In genomic region chr5:112655986-112656541, GRCm38 (mm10) we compare ENCODE assay signal across 13 mouse cellular contexts.
DNase-seq lines count a peak whose midpoint lies in the region; ATAC-seq and TF ChIP-seq lines count a peak whose summit lies in the region.
"Had no signal": no experiment of that assay in that cellular context is flagged by ENCODE, and none has a peak within 500 bp of the region (broad histone marks: within the 10 kb centered on the region; RNA-seq: fewer than 3 reads in every experiment).

No protein-coding gene starts in this region.

- 1% methylated on average over 15 of the region's 15 CpGs for WGBS in kidney, postnatal 0 days
- 2% methylated on average over 14 of the region's 15 CpGs for WGBS in embryonic facial prominence, embryonic 15.5 days
- 2% methylated on average over 15 of the region's 15 CpGs for WGBS in hindbrain, postnatal 0 days
- WGBS in neural tube, embryonic 11.5 days = 1% methylated on average over 15 of the region's 15 CpGs
- 4% methylated on average over 15 of the region's 15 CpGs for WGBS in liver, embryonic 11.5 days

- no peaks in the 10 kb centered on the region; the same call in 1 of the 2 replicates for H3K27me3 ChIP-seq in kidney, postnatal 0 days (ENCODE audit: insufficient read depth, low read length)
- H3K27me3 ChIP-seq in embryonic facial prominence, embryonic 15.5 days = peaks cover 11% of the 10 kb centered on the region
- no peaks in the 10 kb centered on the region for H3K27me3 ChIP-seq in hindbrain, postnatal 0 days (ENCODE audit: insufficient read depth, low read length)
- H3K27me3 ChIP-seq in neural tube, embryonic 11.5 days (ENCODE audit: control insufficient read depth, insufficient read depth, low read length) = peaks cover 3% of the 10 kb centered on the region; the same call in 1 of the 2 replicates
- peaks cover 13% of the 10 kb centered on the region for H3K27me3 ChIP-seq in liver, embryonic 11.5 days (replicated peaks; ENCODE audit: control insufficient read depth, insufficient read depth, low read length)

- H3K9ac ChIP-seq in kidney, postnatal 0 days (ENCODE audit: low read depth, low read length) = no peak overlapping the region
- H3K9ac ChIP-seq in embryonic facial prominence, embryonic 15.5 days = no peak overlapping the region
- no peak overlapping the region for H3K9ac ChIP-seq in hindbrain, postnatal 0 days (replicated peaks; ENCODE audit: low read length)
- peak overlapping the region; percentile 24; the same call in 1 of the 2 replicates for H3K9ac ChIP-seq in neural tube, embryonic 11.5 days (ENCODE audit: low read length)
- no peak overlapping the region for H3K9ac ChIP-seq in liver, embryonic 11.5 days (ENCODE audit: low read depth, low read length)

- H3K4me2 ChIP-seq in kidney, postnatal 0 days (ENCODE audit: low read length) = peak overlapping the region; percentile 36
- H3K4me2 ChIP-seq in embryonic facial prominence, embryonic 15.5 days (replicated peaks) = peak overlapping the region; percentile 30
- peak overlapping the region; percentile 36 for H3K4me2 ChIP-seq in hindbrain, postnatal 0 days (ENCODE audit: low read depth, low read length)
- peak overlapping the region; percentile 42 for H3K4me2 ChIP-seq in neural tube, embryonic 11.5 days (ENCODE audit: low read depth)
- no peak overlapping the region; the same call in 1 of the 2 replicates for H3K4me2 ChIP-seq in liver, embryonic 11.5 days

- no peaks in the 10 kb centered on the region; the same call in 1 of the 2 replicates for H3K4me1 ChIP-seq in kidney, postnatal 0 days (replicated peaks; ENCODE audit: insufficient read depth, low read length)
- H3K4me1 ChIP-seq in embryonic facial prominence, embryonic 15.5 days = peaks cover 26% of the 10 kb centered on the region
- H3K4me1 ChIP-seq in hindbrain, postnatal 0 days (ENCODE audit: insufficient read depth, low read length) = peaks cover 17% of the 10 kb centered on the region
- H3K4me1 ChIP-seq in neural tube, embryonic 11.5 days (ENCODE audit: control insufficient read depth, insufficient read depth, low read length) = peaks cover 21% of the 10 kb centered on the region
- H3K4me1 ChIP-seq in liver, embryonic 11.5 days (replicated peaks; ENCODE audit: control insufficient read depth, insufficient read depth, low read length) = no peaks in the 10 kb centered on the region

- H3K27ac ChIP-seq in kidney, postnatal 0 days = no peak overlapping the region
- no peak overlapping the region for H3K27ac ChIP-seq in embryonic facial prominence, embryonic 15.5 days (replicated peaks)
- no peak overlapping the region for H3K27ac ChIP-seq in hindbrain, postnatal 0 days
- no peak overlapping the region for H3K27ac ChIP-seq in neural tube, embryonic 11.5 days (ENCODE audit: low read depth, low read length)
- H3K27ac ChIP-seq in liver, embryonic 11.5 days (ENCODE audit: low read depth, low read length) = no peak overlapping the region

- H3K36me3 ChIP-seq in kidney, postnatal 0 days (ENCODE audit: insufficient read depth, low read length) = no peaks in the 10 kb centered on the region
- no peaks in the 10 kb centered on the region for H3K36me3 ChIP-seq in embryonic facial prominence, embryonic 15.5 days
- no peaks in the 10 kb centered on the region for H3K36me3 ChIP-seq in hindbrain, postnatal 0 days (ENCODE audit: insufficient read depth, low read length)
- no peaks in the 10 kb centered on the region for H3K36me3 ChIP-seq in neural tube, embryonic 11.5 days (ENCODE audit: control insufficient read depth, insufficient read depth, low read length)
- H3K36me3 ChIP-seq in liver, embryonic 11.5 days (ENCODE audit: control insufficient read depth, insufficient read depth, low read length) = no peaks in the 10 kb centered on the region

- no peak for TF ChIP-seq CTCF in kidney, postnatal 0 days (IDR thresholded peaks at IDR 0.05; ENCODE audit: low read depth)
- no peak for TF ChIP-seq CTCF in hindbrain, postnatal 0 days (IDR thresholded peaks at IDR 0.05; ENCODE audit: low read depth)

- no peak overlapping the region for H3K4me3 ChIP-seq in kidney, postnatal 0 days (replicated peaks; ENCODE audit: low read depth, low read length)
- no peak overlapping the region for H3K4me3 ChIP-seq in embryonic facial prominence, embryonic 15.5 days (replicated peaks)
- H3K4me3 ChIP-seq in hindbrain, postnatal 0 days (ENCODE audit: low read length) = 0 out of 2 replicates have a peak overlapping the region, but pooled peaks have one; percentile 17
- no peak overlapping the region; the same call in 1 of the 2 replicates for H3K4me3 ChIP-seq in neural tube, embryonic 11.5 days (ENCODE audit: low read depth, low read length)
- H3K4me3 ChIP-seq in liver, embryonic 11.5 days (ENCODE audit: low read depth, low read length) = no peak overlapping the region

- H3K9me3 ChIP-seq in kidney, postnatal 0 days (replicated peaks; ENCODE audit: low read length) = no peaks in the 10 kb centered on the region
- H3K9me3 ChIP-seq in embryonic facial prominence, embryonic 15.5 days (replicated peaks) = no peaks in the 10 kb centered on the region
- H3K9me3 ChIP-seq in hindbrain, postnatal 0 days (ENCODE audit: low read length) = no peaks in the 10 kb centered on the region
- H3K9me3 ChIP-seq in neural tube, embryonic 11.5 days (ENCODE audit: control insufficient read depth, low read length) = no peaks in the 10 kb centered on the region
- no peaks in the 10 kb centered on the region for H3K9me3 ChIP-seq in liver, embryonic 11.5 days (ENCODE audit: control insufficient read depth, low read length)

- no peak for DNase-seq in kidney, postnatal 0 days (ENCODE audit: low spot score)
- DNase-seq in kidney, adult 11 months = no peak
- DNase-seq in hindbrain, postnatal 0 days (ENCODE audit: low spot score) = peak; percentile 37
- DNase-seq in neural tube, embryonic 11.5 days (ENCODE audit: low spot score) = no peak
- DNase-seq in spleen, postnatal 36 days (ENCODE audit: low spot score in 2 of 2) = no peak
- DNase-seq in adrenal gland, postnatal 10 days = no peak
- DNase-seq in liver, embryonic 11.5 days (ENCODE audit: low spot score) = no peak
- DNase-seq: cerebellum, adult 8-10 months; gastrocnemius, postnatal 36 days; kidney, postnatal 25 days; lung, postnatal 36 days; thymus, adult 18-20 months had no signal

- ATAC-seq in kidney, postnatal 0 days (replicated peaks; ENCODE audit: low FRiP score, low read depth) = no peak
- ATAC-seq in embryonic facial prominence, embryonic 15.5 days (ENCODE audit: insufficient number of reproducible peaks, low FRiP score, low TSS enrichment, low read depth) = no peak
- ATAC-seq in hindbrain, postnatal 0 days = 0 out of 2 replicates have a peak, but pooled peaks have one; percentile 25
- ATAC-seq in neural tube, embryonic 11.5 days (ENCODE audit: insufficient read depth, low FRiP score, low TSS enrichment) = peak; percentile 23; the same call in 1 of the 2 replicates
- ATAC-seq in liver, embryonic 11.5 days (replicated peaks; ENCODE audit: low FRiP score) = no peak

Comparison
In these comparisons a context has a peak if more than half of its experiments do, and no peak if none do; other contexts are left out.
1. ATAC-seq: peak in hindbrain, postnatal 0 days (single experiment) and neural tube, embryonic 11.5 days (single experiment); none in kidney, postnatal 0 days (single experiment), embryonic facial prominence, embryonic 15.5 days (single experiment) and liver, embryonic 11.5 days (single experiment).